Comparison of ENCODE assay signal across 32 mouse cellular contexts in genomic region chr5:147489226-147489625, GRCm38 (mm10). TPM values are rescaled to one million over a fixed set of nuclear protein-coding genes. Genes with fewer than 3 reads are reported as not detected.
DNase-seq lines count a peak whose midpoint lies in the region; ATAC-seq and TF ChIP-seq lines count a peak whose summit lies in the region.
"Had no signal": no experiment of that assay in that cellular context is flagged by ENCODE, and none has a peak within 500 bp of the region (broad histone marks: within the 10 kb centered on the region; RNA-seq: fewer than 3 reads in every experiment).

No protein-coding gene starts in this region.

- H3K4me1 ChIP-seq in intestine, embryonic 16.5 days (ENCODE audit: control insufficient read depth, insufficient read depth, low read length), result no peaks in the 10 kb centered on the region
- H3K4me1 ChIP-seq in intestine, embryonic 15.5 days (replicated peaks), result no peaks in the 10 kb centered on the region
- H3K4me1 ChIP-seq in G1E (ENCODE audit: insufficient read depth, low read depth, low read length), result peaks cover 68% of the 10 kb centered on the region
- H3K4me1 ChIP-seq in liver, embryonic 16.5 days (ENCODE audit: control insufficient read depth, low read depth, low read length), result peaks cover 27% of the 10 kb centered on the region
- no peaks in the 10 kb centered on the region for H3K4me1 ChIP-seq in hindbrain, postnatal 0 days (ENCODE audit: insufficient read depth, low read length)
- H3K4me1 ChIP-seq: embryonic facial prominence, embryonic 12.5 days; neural tube, embryonic 12.5 days had no signal

- WGBS in intestine, embryonic 16.5 days, result 65% methylated on average over 6 of the region's 6 CpGs
- WGBS in intestine, embryonic 15.5 days, result 69% methylated on average over 6 of the region's 6 CpGs
- 38% methylated on average over 6 of the region's 6 CpGs for WGBS in liver, embryonic 16.5 days (ENCODE audit: insufficient replicate concordance)
- WGBS in hindbrain, postnatal 0 days, result 90% methylated on average over 6 of the region's 6 CpGs

- no peak overlapping the region for H3K27ac ChIP-seq in intestine, embryonic 16.5 days (ENCODE audit: low read length)
- no peak overlapping the region for H3K27ac ChIP-seq in intestine, embryonic 15.5 days
- peak overlapping the region; percentile 58; the same call in 1 of the 2 replicates for H3K27ac ChIP-seq in liver, embryonic 16.5 days (ENCODE audit: low read length)
- no peak overlapping the region for H3K27ac ChIP-seq in hindbrain, postnatal 0 days
- H3K27ac ChIP-seq: embryonic facial prominence, embryonic 12.5 days; gastrocnemius, adult 2 months; heart, embryonic 13.5 days; kidney, postnatal 0 days; neural tube, embryonic 12.5 days had no signal

- H3K9me3 ChIP-seq in intestine, embryonic 16.5 days (ENCODE audit: control insufficient read depth, low read length), result no peaks in the 10 kb centered on the region
- no peaks in the 10 kb centered on the region for H3K9me3 ChIP-seq in intestine, embryonic 15.5 days
- no peaks in the 10 kb centered on the region for H3K9me3 ChIP-seq in G1E (replicated peaks)
- no peaks in the 10 kb centered on the region for H3K9me3 ChIP-seq in liver, embryonic 16.5 days (replicated peaks; ENCODE audit: control insufficient read depth, low read length)
- no peaks in the 10 kb centered on the region for H3K9me3 ChIP-seq in hindbrain, postnatal 0 days (ENCODE audit: low read length)
- H3K9me3 ChIP-seq: embryonic facial prominence, embryonic 12.5 days; heart, embryonic 13.5 days; neural tube, embryonic 12.5 days had no signal

- no peak for TF ChIP-seq CTCF in G1E (IDR thresholded peaks at IDR 0.05; ENCODE audit: low read depth, low read length)
- no peak for TF ChIP-seq CTCF in hindbrain, postnatal 0 days (IDR thresholded peaks at IDR 0.05; ENCODE audit: low read depth)

- DNase-seq in G1E (ENCODE audit: low spot score), result no peak
- DNase-seq in hindbrain, postnatal 0 days (ENCODE audit: low spot score), result no peak
- DNase-seq: adrenal gland, postnatal 14 days; cerebellum, adult 11-12 months; cerebellum, adult 9-11 months; gastrocnemius, adult 2 months; gastrocnemius, postnatal 36 days; heart, postnatal 10 days; kidney, adult 18-20 months; layer of hippocampus, postnatal 36 days; left cerebral cortex, postnatal 4 days; lung, embryonic 14.5 days; lung, postnatal 14 days; right cerebral cortex, adult 18-20 months; spleen, adult 18-20 months; thymus, adult 18-20 months; thymus, postnatal 4 days had no signal

- no peak overlapping the region for H3K9ac ChIP-seq in intestine, embryonic 16.5 days (ENCODE audit: low read depth, low read length)
- no peak overlapping the region for H3K9ac ChIP-seq in intestine, embryonic 15.5 days
- no peak overlapping the region for H3K9ac ChIP-seq in liver, embryonic 16.5 days (ENCODE audit: low read depth, low read length)
- no peak overlapping the region for H3K9ac ChIP-seq in hindbrain, postnatal 0 days (replicated peaks; ENCODE audit: low read length)
- H3K9ac ChIP-seq: embryonic facial prominence, embryonic 12.5 days; heart, embryonic 13.5 days; lung, embryonic 14.5 days; neural tube, embryonic 12.5 days had no signal

- no peaks in the 10 kb centered on the region for H3K36me3 ChIP-seq in intestine, embryonic 16.5 days (ENCODE audit: control insufficient read depth, insufficient read depth, low read length)
- no peaks in the 10 kb centered on the region for H3K36me3 ChIP-seq in intestine, embryonic 15.5 days
- peaks cover 74% of the 10 kb centered on the region for H3K36me3 ChIP-seq in G1E (replicated peaks)
- H3K36me3 ChIP-seq in liver, embryonic 16.5 days (ENCODE audit: control insufficient read depth, insufficient read depth), result peaks cover 6% of the 10 kb centered on the region; the same call in 1 of the 2 replicates
- no peaks in the 10 kb centered on the region for H3K36me3 ChIP-seq in hindbrain, postnatal 0 days (ENCODE audit: insufficient read depth, low read length)
- H3K36me3 ChIP-seq: embryonic facial prominence, embryonic 12.5 days; neural tube, embryonic 12.5 days had no signal

- peak; percentile 58 for ATAC-seq in intestine, embryonic 16.5 days
- ATAC-seq in intestine, embryonic 15.5 days, result no peak
- ATAC-seq in G1E (ENCODE audit: extremely low read depth, insufficient number of reproducible peaks, low FRiP score, poor library complexity, severe bottlenecking), result peak; percentile 24; the same call in 1 of the 2 replicates
- peak; percentile 68 for ATAC-seq in erythroid progenitor cell, adult 5-6 weeks (replicated peaks; ENCODE audit: low FRiP score, poor library complexity, severe bottlenecking)
- ATAC-seq in liver, embryonic 16.5 days (ENCODE audit: low read depth), result no peak
- no peak for ATAC-seq in monocyte, adult 5-6 weeks (replicated peaks; ENCODE audit: insufficient number of reproducible peaks, low FRiP score, low TSS enrichment, poor library complexity, severe bottlenecking)
- ATAC-seq in hindbrain, postnatal 0 days, result no peak
- ATAC-seq: forebrain, embryonic 16.5 days; hindbrain, embryonic 16.5 days; midbrain, embryonic 16.5 days; Patski had no signal

- no peaks in the 10 kb centered on the region for H3K27me3 ChIP-seq in intestine, embryonic 16.5 days (replicated peaks; ENCODE audit: control insufficient read depth, insufficient read depth, low read length)
- no peaks in the 10 kb centered on the region for H3K27me3 ChIP-seq in intestine, embryonic 15.5 days (replicated peaks)
- H3K27me3 ChIP-seq in G1E (ENCODE audit: insufficient read depth, low read length), result no peaks in the 10 kb centered on the region
- H3K27me3 ChIP-seq in liver, embryonic 16.5 days (ENCODE audit: control insufficient read depth, insufficient read depth, low read depth, low read length), result no peaks in the 10 kb centered on the region
- no peaks in the 10 kb centered on the region for H3K27me3 ChIP-seq in hindbrain, postnatal 0 days (ENCODE audit: insufficient read depth, low read length)
- H3K27me3 ChIP-seq: embryonic facial prominence, embryonic 12.5 days; heart, embryonic 13.5 days; neural tube, embryonic 12.5 days; Patski had no signal

- no peak overlapping the region for H3K4me2 ChIP-seq in intestine, embryonic 16.5 days (ENCODE audit: low read depth, low read length)
- no peak overlapping the region for H3K4me2 ChIP-seq in intestine, embryonic 15.5 days (replicated peaks)
- no peak overlapping the region for H3K4me2 ChIP-seq in liver, embryonic 16.5 days (ENCODE audit: low read depth, low read length)
- no peak overlapping the region for H3K4me2 ChIP-seq in hindbrain, postnatal 0 days (ENCODE audit: low read depth, low read length)
- H3K4me2 ChIP-seq: embryonic facial prominence, embryonic 12.5 days; heart, embryonic 13.5 days; lung, embryonic 14.5 days; midbrain, embryonic 11.5 days; neural tube, embryonic 12.5 days had no signal

- H3K4me3 ChIP-seq in intestine, embryonic 16.5 days (ENCODE audit: low read length), result no peak overlapping the region
- no peak overlapping the region for H3K4me3 ChIP-seq in intestine, embryonic 15.5 days (replicated peaks)
- no peak overlapping the region for H3K4me3 ChIP-seq in G1E (ENCODE audit: low read depth, low read length)
- no peak overlapping the region for H3K4me3 ChIP-seq in liver, embryonic 16.5 days (ENCODE audit: low read depth, low read length)
- no peak overlapping the region for H3K4me3 ChIP-seq in hindbrain, postnatal 0 days (ENCODE audit: low read length)
- H3K4me3 ChIP-seq: embryonic facial prominence, embryonic 12.5 days; gastrocnemius, adult 2 months; heart, embryonic 13.5 days; myocyte; neural tube, embryonic 12.5 days had no signal

RNA-seq across cellular contexts. Expression of gene Pan3, which starts 59.3 kb away (rescaled TPM):
- polyA plus RNA-seq in intestine, embryonic 16.5 days (2015; fragmentation: Nextera tagmentation; extraction: Ambion mirVana), result 40.4 and 45.5 TPM in 2 replicates
- 64.5 and 67.5 TPM in 2 replicates for polyA plus RNA-seq in intestine, embryonic 15.5 days (2015; fragmentation: Nextera tagmentation; extraction: Ambion mirVana)
- 618 and 666 TPM in 2 replicates for total RNA-seq in G1E (2014; fragmentation: Nextera tagmentation)
- total RNA-seq in G1E (2017), result 179 and 200 TPM in 2 replicates
- polyA plus RNA-seq in G1E (2012), result 30.7 and 32.3 TPM in 2 replicates
- total RNA-seq in erythroid progenitor cell, adult 5-6 weeks (2015; ENCODE audit: low replicate concordance), result 317 and 399 TPM in 2 replicates
- 157 and 205 TPM in 2 replicates for total RNA-seq in erythroid progenitor cell, adult 5-6 weeks (2017; ENCODE audit: low replicate concordance)
- polyA plus RNA-seq in liver, embryonic 16.5 days (2015; fragmentation: Nextera tagmentation; extraction: Ambion mirVana), result 29.5 and 32.0 TPM in 2 replicates
- total RNA-seq in monocyte, adult 5-6 weeks (2017), result 167 to 270 TPM (median 183 TPM) in 3 replicates
- total RNA-seq in hindbrain, postnatal 0 days (2014; rRNA removed), result 58.8 and 80.5 TPM in 2 replicates
- polyA plus RNA-seq in hindbrain, postnatal 0 days (2015; fragmentation: Nextera tagmentation; extraction: Ambion mirVana), result 53.9 and 58.8 TPM in 2 replicates

Comparison
In these comparisons a context has a peak if more than half of its experiments do, and no peak if none do; other contexts are left out.
1. ATAC-seq: peak in intestine, embryonic 16.5 days (single experiment), G1E (single experiment) and erythroid progenitor cell, adult 5-6 weeks (single experiment); none in intestine, embryonic 15.5 days (single experiment), liver, embryonic 16.5 days (single experiment), monocyte, adult 5-6 weeks (single experiment) and hindbrain, postnatal 0 days (single experiment).